Mouse (Mus musculus) embryonic fibroblast, embryonic 13.5 days (primary cell): ENCODE results near the gene Plekhs1. TPM values are rescaled to one million over a fixed set of nuclear protein-coding genes. Genes with fewer than 3 reads are reported as not detected.

Experiments
- H3K27ac ChIP-seq: 2 replicates; pipeline ENCODE4 v1.5.1; 2012; ENCODE audit warnings: low read length, control low read depth, inconsistent platforms; ENCODE audit not compliant: insufficient read depth
- H3K4me1 ChIP-seq: 2 replicates; pipeline ENCODE4 v1.6.1; 2011; ENCODE audit warnings: low read length; ENCODE audit not compliant: control insufficient read depth, insufficient read depth
- H3K4me3 ChIP-seq: 2 replicates; pipeline ENCODE4 v1.5.1; 2011; ENCODE audit warnings: mild to moderate bottlenecking, control low read depth, low read length; ENCODE audit not compliant: insufficient read depth
- CTCF ChIP-seq: IDR thresholded peaks from 2 replicates; pipeline ENCODE4 v1.5.1; 2011; ENCODE audit warnings: mild to moderate bottlenecking, control low read depth, low read length, moderate library complexity, borderline replicate concordance; ENCODE audit not compliant: insufficient read depth
- POLR2A ChIP-seq: IDR thresholded peaks from 2 replicates; pipeline ENCODE4 v1.6.1; 2011; ENCODE audit warnings: low read depth, mild to moderate bottlenecking, control low read depth, low read length, moderate library complexity
- polyA plus RNA-seq: library from polyadenylated mRNA; stranded (reverse); fragments of >200 nt; gene quantifications from 2 replicates; pipeline ENCODE4 v1.2.4, GENCODE M21; 2011; ENCODE audit warnings: low read depth; ENCODE audit not compliant: missing spikeins, insufficient read length

The Plekhs1 gene
- polyA plus RNA-seq, 1 experiment, result 0.16 TPM

DNA sequence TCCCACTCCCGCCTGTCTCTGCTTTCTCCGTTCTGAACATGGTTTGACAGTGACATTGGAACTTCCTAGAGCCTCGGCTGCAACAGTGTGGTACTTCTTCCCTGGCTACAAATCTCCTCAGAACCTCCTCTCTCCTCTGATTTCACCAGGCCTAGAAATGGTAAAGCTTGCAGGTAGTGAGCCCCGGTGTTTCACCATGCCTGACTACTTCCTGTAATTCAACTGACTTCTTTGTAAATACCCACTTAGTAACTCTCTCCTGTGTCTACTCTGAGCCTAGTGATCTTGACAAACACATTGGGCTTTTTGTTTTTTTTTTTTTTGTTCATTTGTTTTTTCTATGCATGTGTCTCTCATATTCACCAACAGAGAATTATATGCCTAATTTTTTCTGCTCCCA, 6.6 kb upstream of the Plekhs1 start:
- Histone ChIP-seq H3K4me3 (no peak overlapping the region), H3K27ac (no peak overlapping the region), H3K4me1 (peaks cover 8% of the 10 kb centered on the region)
- no peak for TF ChIP-seq CTCF
- TF ChIP-seq POLR2A, result no peak

DNA sequence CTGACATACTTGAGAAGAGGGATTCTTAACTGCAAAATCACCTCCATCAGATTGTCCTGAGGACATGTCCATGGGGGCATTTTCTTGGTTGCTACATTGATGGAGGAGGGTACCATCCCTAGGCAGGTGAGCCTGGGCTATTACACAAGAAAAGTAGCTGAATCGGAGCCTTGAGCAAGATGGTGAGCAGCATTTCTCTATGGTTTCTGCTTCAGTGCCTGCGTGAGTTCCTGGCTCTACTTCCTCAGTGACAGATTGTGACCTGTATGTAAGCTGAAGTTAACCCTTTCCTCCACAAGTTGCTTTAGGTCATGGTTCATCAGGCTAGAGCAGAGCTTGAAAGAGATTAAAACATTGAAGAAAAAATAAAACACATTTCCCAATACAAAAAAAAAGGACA, 6.1 kb upstream of the Plekhs1 start:
- peaks cover 6% of the 10 kb centered on the region; the same call in 1 of the 2 replicates for H3K4me1 ChIP-seq
- H3K27ac ChIP-seq, result no peak overlapping the region
- TF ChIP-seq CTCF, result no peak
- no peak for TF ChIP-seq POLR2A
- H3K4me3 ChIP-seq, result no peak overlapping the region

DNA sequence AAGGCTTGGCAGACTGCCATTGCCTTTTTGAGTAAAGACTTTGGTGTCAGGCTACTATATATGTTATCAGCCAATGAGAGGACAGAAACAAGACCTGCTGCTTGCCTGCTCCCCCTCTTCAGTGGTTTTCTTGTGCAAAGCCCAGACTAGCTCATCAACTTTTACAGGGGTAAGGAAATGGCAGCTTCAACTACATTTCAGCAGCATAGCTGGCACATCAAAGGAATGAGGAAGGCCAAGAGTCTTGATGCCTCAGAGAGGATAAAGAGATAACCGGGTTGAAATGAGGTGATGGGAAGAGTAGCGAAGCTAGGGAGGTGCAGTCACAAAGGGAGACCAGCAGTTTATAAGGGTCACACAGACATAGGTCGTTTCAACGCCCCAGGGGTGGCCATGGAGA, 3.9 kb upstream of the Plekhs1 start:
- TF ChIP-seq POLR2A (no peak), CTCF (no peak)
- Histone ChIP-seq H3K27ac (no peak overlapping the region), H3K4me3 (no peak overlapping the region), H3K4me1 (no peaks in the 10 kb centered on the region)

DNA sequence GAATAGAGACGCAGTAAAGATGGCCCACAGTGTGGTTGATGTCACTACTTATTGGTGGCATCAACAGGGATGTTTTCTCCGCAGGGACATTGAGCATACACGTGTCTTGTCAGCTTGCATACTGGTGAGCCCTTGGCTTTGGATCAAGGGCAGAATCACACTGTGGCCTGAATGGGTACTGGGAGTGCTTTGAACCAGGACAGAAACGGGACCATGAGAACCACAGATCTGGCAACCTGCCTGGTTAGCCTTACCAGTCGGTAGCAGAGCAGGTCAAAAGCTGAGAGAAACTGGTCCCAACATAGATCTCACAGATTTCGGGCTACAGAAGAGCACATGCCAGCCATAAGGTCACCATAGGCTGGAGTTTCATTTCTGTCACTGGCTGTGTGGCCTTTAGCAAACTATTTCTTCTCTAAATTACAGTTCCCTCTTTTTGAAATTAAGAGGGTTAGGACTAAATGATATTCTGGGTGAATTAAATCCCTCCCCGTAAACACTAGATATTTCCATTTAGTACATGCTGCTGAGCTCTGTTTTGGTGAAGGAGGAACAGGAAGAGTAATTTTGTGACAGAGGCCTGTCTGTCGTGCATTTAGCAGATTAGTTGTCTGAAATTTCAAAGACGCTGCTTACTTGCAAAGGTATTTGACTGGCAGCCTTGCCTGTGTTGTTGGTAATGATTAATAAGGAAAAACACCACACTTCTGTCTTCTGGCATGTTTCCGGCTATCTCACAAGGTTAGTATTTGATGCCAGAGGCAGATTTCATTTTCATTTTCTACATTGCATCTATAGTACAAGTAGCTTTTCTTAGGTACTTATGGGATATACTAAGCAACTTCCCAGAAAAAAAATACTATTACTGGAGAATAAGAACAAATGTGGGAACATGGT, 2.0 kb upstream of the Plekhs1 start:
- no peak overlapping the region for H3K4me3 ChIP-seq
- TF ChIP-seq POLR2A, result no peak
- TF ChIP-seq CTCF, result no peak
- no peaks in the 10 kb centered on the region for H3K4me1 ChIP-seq
- H3K27ac ChIP-seq, result no peak overlapping the region

DNA sequence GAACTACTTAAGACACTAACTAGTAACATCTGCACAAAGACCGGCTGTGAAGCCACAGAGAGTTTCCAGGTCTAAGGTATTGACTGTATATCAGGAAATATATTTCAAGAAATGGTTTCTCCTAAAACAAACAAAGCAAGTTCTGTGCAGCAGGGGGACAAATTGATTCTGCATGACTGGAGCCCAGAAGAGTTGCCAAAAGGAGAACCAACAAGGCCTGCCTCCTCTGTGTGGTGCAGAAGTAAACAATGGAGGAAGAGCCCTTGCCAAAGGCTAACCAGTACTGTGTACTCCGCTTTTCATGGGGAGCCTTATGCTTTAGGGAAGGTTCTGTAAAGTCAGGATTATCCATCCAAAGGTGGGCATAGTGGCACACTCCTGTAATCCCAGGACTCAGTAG, 1.2 kb upstream of the Plekhs1 start:
- no peak overlapping the region for H3K27ac ChIP-seq
- no peaks in the 10 kb centered on the region for H3K4me1 ChIP-seq
- no peak overlapping the region for H3K4me3 ChIP-seq
- TF ChIP-seq POLR2A (no peak), CTCF (no peak)

DNA sequence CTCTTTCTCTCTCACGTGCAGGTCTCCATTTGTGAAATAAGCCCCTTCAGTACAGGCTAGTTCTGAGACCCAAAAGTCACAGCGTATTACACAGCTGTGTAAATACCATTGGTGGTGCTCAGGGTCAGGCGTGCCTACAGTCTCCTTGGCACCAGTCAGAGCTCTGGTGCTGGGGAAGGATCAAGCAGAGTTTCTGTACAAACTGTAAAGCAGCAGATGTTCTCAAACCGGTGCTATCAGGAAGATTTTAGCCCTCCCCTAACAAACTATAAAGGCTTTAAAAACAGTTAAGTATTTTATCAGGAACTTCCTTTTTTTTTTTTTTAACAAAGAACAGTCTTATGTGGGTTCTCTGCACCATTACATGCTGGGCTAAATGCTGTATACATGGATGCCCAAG, 1.3 kb downstream of the Plekhs1 start:
- H3K27ac ChIP-seq, result no peak overlapping the region
- no peaks in the 10 kb centered on the region for H3K4me1 ChIP-seq
- no peak overlapping the region for H3K4me3 ChIP-seq
- TF ChIP-seq POLR2A (no peak), CTCF (no peak)

DNA sequence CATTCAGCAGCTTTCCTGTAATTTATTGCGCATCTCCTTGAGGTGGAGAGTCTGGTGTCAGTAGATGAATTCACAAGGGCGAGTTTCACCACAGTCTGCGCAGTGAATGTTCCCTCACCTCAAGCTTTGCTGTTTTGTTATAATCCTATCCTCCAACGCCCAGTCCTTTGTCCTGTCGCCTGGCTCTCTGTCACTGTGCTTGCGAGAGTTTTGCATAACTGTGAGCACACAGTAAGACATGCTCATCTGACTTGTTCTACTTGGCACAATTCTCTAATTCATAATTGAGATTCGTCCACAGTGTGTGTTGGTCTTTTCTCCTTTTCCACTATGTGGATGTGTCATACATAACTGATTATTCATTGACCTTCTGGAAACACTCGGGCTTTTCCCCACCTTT, 5.0 kb downstream of the Plekhs1 start:
- Histone ChIP-seq H3K4me1 (no peaks in the 10 kb centered on the region), H3K4me3 (no peak overlapping the region), H3K27ac (no peak overlapping the region)
- TF ChIP-seq POLR2A (no peak), CTCF (no peak)

DNA sequence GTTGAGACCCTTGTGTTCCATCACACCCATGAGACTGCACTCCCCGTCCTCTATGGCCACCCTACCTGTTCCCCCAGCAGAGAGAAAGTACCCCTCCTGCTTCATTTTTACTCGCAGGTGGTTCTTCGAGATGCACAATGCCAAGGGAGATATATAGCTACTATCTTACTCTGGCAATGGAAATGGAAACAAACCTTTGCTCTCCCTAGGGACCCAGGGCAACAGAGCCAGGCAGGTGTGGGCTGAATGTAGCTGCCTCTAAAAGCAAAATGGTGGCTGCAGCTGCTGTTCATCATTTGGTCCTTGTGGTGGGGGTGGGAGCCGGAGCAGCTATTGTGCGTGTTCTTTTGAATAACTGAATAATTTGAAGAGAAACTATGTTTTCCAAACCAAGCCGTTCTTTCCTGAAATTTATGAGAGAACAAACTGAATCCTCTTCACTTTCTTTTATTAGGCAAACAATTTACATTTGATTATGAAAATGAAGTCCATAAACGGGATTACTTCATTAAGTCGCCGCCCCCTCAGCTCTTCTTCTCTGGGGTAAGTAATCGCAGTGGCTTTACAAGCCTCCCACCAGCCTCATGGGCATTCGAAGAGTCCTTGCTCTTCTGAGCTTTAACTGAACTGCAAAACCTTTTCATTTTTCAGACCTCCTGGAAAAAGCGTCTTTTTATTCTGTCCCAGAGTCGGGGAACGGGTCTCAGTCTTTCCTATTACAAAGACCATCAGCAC, 9.0 kb downstream of the Plekhs1 start:
- Histone ChIP-seq H3K4me1 (no peaks in the 10 kb centered on the region), H3K27ac (no peak overlapping the region), H3K4me3 (no peak overlapping the region)
- TF ChIP-seq POLR2A (no peak), CTCF (no peak)

DNA sequence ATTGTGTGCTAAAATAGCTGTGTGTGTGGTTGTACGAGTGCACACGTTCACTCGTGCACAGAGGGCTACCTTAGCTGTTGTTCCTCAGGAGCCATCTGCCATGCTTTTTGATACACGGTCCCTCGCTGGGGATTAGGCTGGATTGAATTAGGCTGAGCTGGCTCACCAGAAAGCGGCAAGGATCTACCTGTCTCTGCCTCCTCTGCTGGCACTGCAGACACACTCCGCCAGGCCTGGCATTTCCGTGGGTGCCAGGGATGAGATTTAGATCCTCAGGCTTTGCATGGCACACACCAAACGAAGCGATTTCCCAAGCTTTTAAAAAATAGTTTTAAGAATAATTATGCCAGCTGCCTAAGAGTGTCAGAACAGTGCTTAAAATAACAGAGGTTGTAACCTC, 10.5 kb downstream of the Plekhs1 start:
- Histone ChIP-seq H3K4me3 (no peak overlapping the region), H3K27ac (no peak overlapping the region), H3K4me1 (no peaks in the 10 kb centered on the region)
- no peak for TF ChIP-seq POLR2A
- no peak for TF ChIP-seq CTCF
